Mouse (Mus musculus) activated CD4-positive, CD25-positive, alpha-beta regulatory T cell (primary cell): ENCODE data around the gene Rnase9. TPM values are rescaled to one million over a fixed set of nuclear protein-coding genes. Genes with fewer than 3 reads are reported as not detected.

Experiments used
- polyA plus RNA-seq, 2 experiments: library from polyadenylated mRNA; unstranded; fragments of 100-300 nt; shearing (Covaris generic); gene quantifications; one replicate each; pipeline ENCODE4 v1.2.1; 2017

Gene Rnase9
- not detected for polyA plus RNA-seq

GRCm38 (mm10) chr14:51041769-51042168 lies at the start of gene Rnase9:
Rnase9 (minus strand) TSS chr14:51041869.

GRCm38 (mm10) chr14:51074335-51074734 lies 32.7 kb upstream of the Rnase9 start, which contains the start of gene Olfr750:
Olfr750 (minus strand) TSS chr14:51074435.

GRCm38 (mm10) chr14:51057401-51057831 lies 15.7 kb upstream of the Rnase9 start, which contains the start of gene Rnase12:
Rnase12 (minus strand) TSS chr14:51057661.

GRCm38 (mm10) chr14:51050063-51050462 lies 8.4 kb upstream of the Rnase9 start, which contains the start of gene Rnase11:
Rnase11 (minus strand) TSS chr14:51050163.

GRCm38 (mm10) chr14:51007152-51007801 lies 34.4 kb downstream of the Rnase9 start, which contains the start of gene Rnase10:
Rnase10 (plus strand) TSS chr14:51007751.

Other genes starting within 250 kb of the Rnase9 start
- not detected for gene Ccnb1ip1, start 234.1 kb downstream of the Rnase9 start, polyA plus RNA-seq
- gene Parp2, start 234.0 kb downstream of the Rnase9 start, polyA plus RNA-seq = 10 to 100 TPM; 59.8 to 62.3 TPM
- gene Tep1, start 171.3 kb downstream of the Rnase9 start, polyA plus RNA-seq = 10 to 100 TPM; 19.2 to 24.1 TPM
- gene Klhl33, start 144.4 kb downstream of the Rnase9 start, polyA plus RNA-seq = under 1 TPM; 0.02 to 0.21 TPM
- 10 to 100 TPM; 84.6 to 90.7 TPM for gene Osgep, start 117.0 kb downstream of the Rnase9 start, polyA plus RNA-seq
- 10 to 100 TPM; 41.2 to 87.4 TPM for gene Apex1, start 116.9 kb downstream of the Rnase9 start, polyA plus RNA-seq
- 10 to 100 TPM; 60.2 to 68.1 TPM for gene Pip4p1, start 111.0 kb downstream of the Rnase9 start, polyA plus RNA-seq
- 10 to 100 TPM; 50.8 to 76.6 TPM for gene Pnp, start 110.8 kb downstream of the Rnase9 start, polyA plus RNA-seq
- not detected for gene Gm49342, start 97.4 kb downstream of the Rnase9 start, polyA plus RNA-seq
- gene Pnp2, start 85.9 kb downstream of the Rnase9 start, polyA plus RNA-seq = 1 to 10 TPM; 1.6 to 2.0 TPM
- gene Rnase10, start 34.1 kb downstream of the Rnase9 start, polyA plus RNA-seq = under 1 TPM in 1 of 2 experiments, not detected in 1; 0.19 TPM
- not detected for gene Rnase11, start 8.3 kb upstream of the Rnase9 start, polyA plus RNA-seq
- under 1 TPM in 1 of 2 experiments, not detected in 1; 0.51 TPM for gene Rnase12, start 15.8 kb upstream of the Rnase9 start, polyA plus RNA-seq
- gene Olfr750, start 32.6 kb upstream of the Rnase9 start, polyA plus RNA-seq = under 1 TPM in 1 of 2 experiments, not detected in 1; 0.44 TPM
- gene Rnase4, start 49.2 kb upstream of the Rnase9 start, polyA plus RNA-seq = 10 to 100 TPM in 1 of 2 experiments, 1 to 10 TPM in 1; 9.8 to 25.8 TPM
- gene Ang, start 49.3 kb upstream of the Rnase9 start, polyA plus RNA-seq = 1 to 10 TPM in 1 of 2 experiments, under 1 TPM in 1; 0.49 to 8.6 TPM
- not detected for gene Eddm3b, start 72.6 kb upstream of the Rnase9 start, polyA plus RNA-seq
- gene Rnase6, start 82.0 kb upstream of the Rnase9 start, polyA plus RNA-seq = 1 to 10 TPM; 1.3 to 2.7 TPM
- under 1 TPM in 1 of 2 experiments, not detected in 1; 0.47 TPM for gene Rnase1, start 104.9 kb upstream of the Rnase9 start, polyA plus RNA-seq
- not detected for gene Rnase2b, start 120.4 kb upstream of the Rnase9 start, polyA plus RNA-seq
- gene Ang2, start 157.3 kb upstream of the Rnase9 start, polyA plus RNA-seq = not detected
- gene Ear14, start 161.5 kb upstream of the Rnase9 start, polyA plus RNA-seq = not detected
- under 1 TPM in 1 of 2 experiments, not detected in 1; 0.95 TPM for gene Rnase2a, start 214.2 kb upstream of the Rnase9 start, polyA plus RNA-seq